Mouse (Mus musculus): ENCODE data around the gene Slc25a25.

Gene Slc25a25

GRCm38 (mm10) chr2:32427720-32428119 is 23.5 kb downstream of the Slc25a25 start:
- DNase-seq = no peak

- no peak for DNase-seq
These were observed 25.1 kb downstream of the Slc25a25 start for GRCm38 (mm10) chr2:32426141-32426540.

- no peak for DNase-seq
These were observed 25.7 kb downstream of the Slc25a25 start for GRCm38 (mm10) chr2:32425568-32425967.

GRCm38 (mm10) chr2:32424796-32425195 is 26.4 kb downstream of the Slc25a25 start:
- DNase-seq = no peak

- peak; percentile 93 for DNase-seq
These were observed 27.5 kb downstream of the Slc25a25 start for GRCm38 (mm10) chr2:32423481-32424331.

- DNase-seq = peak; percentile 75
These were observed 29.4 kb downstream of the Slc25a25 start for GRCm38 (mm10) chr2:32421851-32422251.

GRCm38 (mm10) chr2:32420647-32421046 is 30.6 kb downstream of the Slc25a25 start:
- no peak for DNase-seq

GRCm38 (mm10) chr2:32420066-32420608 is 31.1 kb downstream of the Slc25a25 start:
- DNase-seq = no peak

GRCm38 (mm10) chr2:32419359-32419758 is 31.9 kb downstream of the Slc25a25 start:
- DNase-seq = peak; percentile 91

- peak; percentile 71 for DNase-seq
These were observed 32.7 kb downstream of the Slc25a25 start for GRCm38 (mm10) chr2:32418430-32419151.

- DNase-seq = no peak
These were observed 33.8 kb downstream of the Slc25a25 start for GRCm38 (mm10) chr2:32417486-32417885.

GRCm38 (mm10) chr2:32416556-32416955 is 34.7 kb downstream of the Slc25a25 start:
- no peak for DNase-seq

GRCm38 (mm10) chr2:32415801-32416200 is 35.4 kb downstream of the Slc25a25 start:
- DNase-seq = no peak

GRCm38 (mm10) chr2:32413936-32414335 is 37.3 kb downstream of the Slc25a25 start:
- peak; percentile 74 for DNase-seq

- DNase-seq = no peak
These were observed 38.3 kb downstream of the Slc25a25 start for GRCm38 (mm10) chr2:32412742-32413531.

- DNase-seq = no peak
These were observed 39.8 kb downstream of the Slc25a25 start for GRCm38 (mm10) chr2:32411407-32411806.

GRCm38 (mm10) chr2:32408429-32409424 is 42.5 kb downstream of the Slc25a25 start:
- peak; percentile 88 for DNase-seq

GRCm38 (mm10) chr2:32407144-32407824 is 44.0 kb downstream of the Slc25a25 start:
- no peak for DNase-seq

- peak; percentile 96 for DNase-seq
These were observed 46.6 kb downstream of the Slc25a25 start for GRCm38 (mm10) chr2:32404663-32405062.

- no peak for DNase-seq
These were observed 54.5 kb downstream of the Slc25a25 start for GRCm38 (mm10) chr2:32396695-32397094.

Data from kidney, postnatal 14 days (tissue).